Mouse (Mus musculus): Measurements from ENCODE around the gene Gns.

Gns gene

GRCm38 (mm10) chr10:121364306-121364705 lies 584 bp upstream of the Gns start:
- intact Hi-C loops (cut with DNase I) = no loop called here

GRCm38 (mm10) chr10:121365781-121366272 lies 937 bp downstream of the Gns start:
- intact Hi-C loops (cut with DNase I) = no loop called here

- intact Hi-C loops (cut with DNase I) = no loop called here
These were observed 2.4 kb downstream of the Gns start for GRCm38 (mm10) chr10:121367271-121367670.

GRCm38 (mm10) chr10:121367780-121368179 lies 2.9 kb downstream of the Gns start:
- intact Hi-C loops (cut with DNase I) = no loop called here

GRCm38 (mm10) chr10:121368783-121369465 lies 4.0 kb downstream of the Gns start:
- intact Hi-C loops (cut with DNase I) = no loop called here

GRCm38 (mm10) chr10:121370777-121371176 lies 5.9 kb downstream of the Gns start:
- intact Hi-C loops (cut with DNase I) = no loop called here

- intact Hi-C loops (cut with DNase I) = no loop called here
These were observed 9.1 kb downstream of the Gns start for GRCm38 (mm10) chr10:121374013-121374412.

- intact Hi-C loops (cut with DNase I) = no loop called here
These were observed 10.1 kb downstream of the Gns start for GRCm38 (mm10) chr10:121374693-121375620.

GRCm38 (mm10) chr10:121375649-121376493 lies 11.0 kb downstream of the Gns start:
- intact Hi-C loops (cut with DNase I) = no loop called here

GRCm38 (mm10) chr10:121376530-121377271 lies 11.8 kb downstream of the Gns start:
- intact Hi-C loops (cut with DNase I) = no loop called here

- intact Hi-C loops (cut with DNase I) = no loop called here
These were observed 14.5 kb downstream of the Gns start for GRCm38 (mm10) chr10:121379387-121379786.

- intact Hi-C loops (cut with DNase I) = no loop called here
These were observed 16.4 kb downstream of the Gns start for GRCm38 (mm10) chr10:121381280-121381679.

- intact Hi-C loops (cut with DNase I) = no loop called here
These were observed 19.8 kb downstream of the Gns start for GRCm38 (mm10) chr10:121384710-121385109.

- intact Hi-C loops (cut with DNase I) = no loop called here
These were observed 20.8 kb downstream of the Gns start for GRCm38 (mm10) chr10:121385695-121386094.

- intact Hi-C loops (cut with DNase I) = no loop called here
These were observed 21.5 kb downstream of the Gns start for GRCm38 (mm10) chr10:121386347-121386746.

- intact Hi-C loops (cut with DNase I) = no loop called here
These were observed 25.7 kb downstream of the Gns start for GRCm38 (mm10) chr10:121390602-121391001.

GRCm38 (mm10) chr10:121391901-121392300 lies 27.0 kb downstream of the Gns start:
- intact Hi-C loops (cut with DNase I) = no loop called here

- intact Hi-C loops (cut with DNase I) = no loop called here
These were observed 29.4 kb downstream of the Gns start for GRCm38 (mm10) chr10:121394270-121394669.

GRCm38 (mm10) chr10:121394789-121395325 lies 30.0 kb downstream of the Gns start:
- intact Hi-C loops (cut with DNase I) = no loop called here

- intact Hi-C loops (cut with DNase I) = no loop called here
These were observed 30.8 kb downstream of the Gns start for GRCm38 (mm10) chr10:121395542-121396176.

Measured in adrenal gland (tissue).